Mouse (Mus musculus): ENCODE data around the gene Kiz.

GRCm38 (mm10) chr2:147007265-147007664 lies 151.6 kb downstream of the Kiz start:
- TF ChIP-seq CTCF (IDR thresholded peaks at IDR 0.05; ENCODE audit: low read depth): no peak
- no peak for TF ChIP-seq EP300 (optimal IDR thresholded peaks at IDR 0.05)

Measured in stomach, postnatal 0 days (tissue).